20 mouse cellular contexts compared by ENCODE assay signal in the genomic region with DNA sequence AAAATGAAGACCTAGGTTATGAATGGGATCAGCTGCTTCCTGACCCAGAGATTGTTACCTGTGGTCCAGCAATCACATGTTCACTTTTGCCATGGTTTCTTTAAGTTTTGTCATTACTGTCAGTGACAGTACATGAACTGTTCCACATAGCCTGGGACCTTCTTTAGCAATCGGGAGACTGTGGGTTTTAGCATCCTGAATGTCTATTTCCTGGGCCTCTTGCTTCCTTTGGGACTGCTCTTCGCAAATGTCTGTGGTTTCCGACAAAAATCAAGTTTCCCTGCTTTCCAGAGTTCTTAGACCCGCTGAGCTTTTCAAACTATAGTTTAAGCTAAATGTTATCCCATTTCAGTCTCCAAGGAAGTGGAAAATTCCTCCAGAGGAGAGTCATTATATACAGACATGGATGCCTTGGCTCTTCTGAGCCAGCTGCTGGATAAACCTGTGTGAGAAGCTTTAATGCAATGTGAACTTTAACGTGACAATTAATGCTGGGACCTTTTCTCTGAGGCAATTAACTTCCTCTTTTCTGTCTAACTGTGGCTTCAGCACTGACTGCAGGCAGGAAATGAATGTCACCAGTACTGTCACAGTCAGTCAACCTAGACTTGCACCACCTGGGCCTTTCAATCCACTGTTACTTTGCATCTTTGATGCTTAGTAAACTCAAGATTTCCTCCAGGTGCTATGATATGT.
A peak's percentile ranks its signal among the peaks of the same experiment; 100 is the strongest.
DNase-seq lines count a peak whose midpoint lies in the region; ATAC-seq lines count a peak whose summit lies in the region.
"Had no signal": no experiment of that assay in that cellular context is flagged by ENCODE, and none has a peak within 500 bp of the region (broad histone marks: within the 10 kb centered on the region; RNA-seq: fewer than 3 reads in every experiment).

No protein-coding gene starts in this region.

- H3K27me3 ChIP-seq in hindbrain, embryonic 16.5 days (replicated peaks; ENCODE audit: control insufficient read depth, insufficient read depth, low read length) = no peaks in the 10 kb centered on the region
- H3K27me3 ChIP-seq: forebrain, embryonic 15.5 days; heart, embryonic 15.5 days; liver, embryonic 15.5 days; midbrain, embryonic 13.5 days had no signal

- DNase-seq in spleen, adult 12 weeks (ENCODE audit: low spot score) = peak; percentile 25
- no peak for DNase-seq in spleen, postnatal 14 days (ENCODE audit: low spot score in 2 of 2)
- no peak for DNase-seq in kidney, adult 11 months
- no peak for DNase-seq in left cerebral cortex, adult 18-20 months (ENCODE audit: low spot score in 2 of 2)
- DNase-seq: adrenal gland, postnatal 14 days; cerebellum, adult 11 months; cerebellum, postnatal 14 days; embryo, embryonic 11 days; gastrocnemius, postnatal 25 days; layer of hippocampus, postnatal 36 days; right cerebral cortex, postnatal 14 days had no signal

- no peaks in the 10 kb centered on the region for H3K4me1 ChIP-seq in hindbrain, embryonic 16.5 days (ENCODE audit: control insufficient read depth, insufficient read depth, low read depth, low read length)
- H3K4me1 ChIP-seq: forebrain, embryonic 15.5 days; heart, embryonic 15.5 days; liver, embryonic 15.5 days; midbrain, embryonic 13.5 days had no signal

- no peak overlapping the region for H3K4me3 ChIP-seq in hindbrain, embryonic 16.5 days (ENCODE audit: low read length)
- H3K4me3 ChIP-seq: forebrain, embryonic 15.5 days; heart, embryonic 15.5 days; layer of hippocampus, adult 2 months; liver, embryonic 15.5 days; midbrain, embryonic 13.5 days had no signal

- no peaks in the 10 kb centered on the region for H3K9me3 ChIP-seq in hindbrain, embryonic 16.5 days (ENCODE audit: control insufficient read depth, low read length)
- H3K9me3 ChIP-seq: forebrain, embryonic 15.5 days; heart, embryonic 15.5 days; liver, embryonic 15.5 days; midbrain, embryonic 13.5 days had no signal

- WGBS in hindbrain, embryonic 16.5 days = 65% methylated on average over 5 of the region's 5 CpGs

- no peak overlapping the region for H3K27ac ChIP-seq in hindbrain, embryonic 16.5 days (ENCODE audit: low read depth, low read length)
- H3K27ac ChIP-seq: forebrain, embryonic 15.5 days; heart, embryonic 15.5 days; layer of hippocampus, adult 2 months; liver, embryonic 15.5 days; macrophage; midbrain, embryonic 13.5 days had no signal

- H3K9ac ChIP-seq in hindbrain, embryonic 16.5 days (ENCODE audit: low read depth, low read length) = no peak overlapping the region
- H3K9ac ChIP-seq: forebrain, embryonic 15.5 days; heart, embryonic 15.5 days; liver, embryonic 15.5 days; midbrain, embryonic 13.5 days had no signal

- no peaks in the 10 kb centered on the region for H3K36me3 ChIP-seq in hindbrain, embryonic 16.5 days (ENCODE audit: control insufficient read depth, insufficient read depth, low read length)
- H3K36me3 ChIP-seq: forebrain, embryonic 15.5 days; heart, embryonic 15.5 days; liver, embryonic 15.5 days; midbrain, embryonic 13.5 days had no signal

- H3K4me2 ChIP-seq in hindbrain, embryonic 16.5 days (ENCODE audit: low read length) = no peak overlapping the region
- H3K4me2 ChIP-seq: forebrain, embryonic 15.5 days; heart, embryonic 15.5 days; liver, embryonic 15.5 days; midbrain, embryonic 13.5 days had no signal

- peak; percentile 97 for ATAC-seq in common myeloid progenitor, adult 5-6 weeks (replicated peaks; ENCODE audit: low read depth, poor library complexity, severe bottlenecking)
- peak; percentile 93 for ATAC-seq in neutrophil, adult 5-6 weeks (ENCODE audit: extremely low read depth, insufficient number of reproducible peaks, low FRiP score, poor library complexity, severe bottlenecking)
- no peak for ATAC-seq in hindbrain, embryonic 16.5 days
- ATAC-seq: forebrain, embryonic 15.5 days; midbrain, embryonic 13.5 days had no signal
